35 mouse cellular contexts compared by ENCODE assay signal in the genomic region with DNA sequence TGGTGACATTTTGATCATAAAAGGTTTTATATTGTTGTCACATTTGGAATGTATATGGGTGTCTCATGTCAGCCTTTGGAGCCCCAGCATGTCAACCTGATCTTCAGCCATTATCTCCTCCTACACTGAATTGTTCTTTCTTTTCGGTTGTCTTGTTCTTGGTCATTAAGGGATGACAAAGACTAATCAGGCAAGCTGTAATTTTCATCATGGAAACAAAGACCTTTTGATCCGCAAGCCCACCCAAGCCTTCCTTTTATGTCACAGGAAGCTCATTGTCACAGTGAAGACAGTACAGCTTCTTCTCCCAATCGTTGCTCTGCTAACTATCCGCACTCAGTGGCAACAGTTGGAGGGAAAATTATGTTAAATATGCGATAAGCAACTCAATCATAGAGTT.
"Had no signal": no experiment of that assay in that cellular context is flagged by ENCODE, and none has a peak within 500 bp of the region (broad histone marks: within the 10 kb centered on the region; RNA-seq: fewer than 3 reads in every experiment).

No protein-coding gene starts in this region.

- H3K36me3 ChIP-seq: heart, embryonic 10.5 days; heart, embryonic 12.5 days; heart, embryonic 13.5 days; heart, embryonic 15.5 days; hindbrain, embryonic 10.5 days; hindbrain, embryonic 12.5 days; hindbrain, embryonic 13.5 days; hindbrain, embryonic 15.5 days; intestine, embryonic 15.5 days; kidney, embryonic 15.5 days had no signal

- H3K4me3 ChIP-seq: heart, embryonic 10.5 days; heart, embryonic 12.5 days; heart, embryonic 13.5 days; heart, embryonic 15.5 days; hindbrain, embryonic 10.5 days; hindbrain, embryonic 12.5 days; hindbrain, embryonic 13.5 days; hindbrain, embryonic 15.5 days; intestine, embryonic 15.5 days; kidney, embryonic 15.5 days; layer of hippocampus, adult 2 months; left cerebral cortex, adult 2 months had no signal

- H3K4me2 ChIP-seq: heart, embryonic 11.5 days; heart, embryonic 12.5 days; heart, embryonic 13.5 days; heart, embryonic 15.5 days; hindbrain, embryonic 12.5 days; hindbrain, embryonic 13.5 days; hindbrain, embryonic 14.5 days; hindbrain, embryonic 15.5 days; intestine, embryonic 15.5 days; kidney, embryonic 15.5 days had no signal

- ATAC-seq: hindbrain, embryonic 16.5 days; hindbrain, postnatal 0 days; inflammation-experienced regulatory T-cells, adult 6 months; intestine, embryonic 15.5 days; intestine, embryonic 16.5 days; intestine, postnatal 0 days had no signal

- H3K27me3 ChIP-seq: heart, embryonic 12.5 days; heart, embryonic 13.5 days; heart, embryonic 15.5 days; hindbrain, embryonic 12.5 days; hindbrain, embryonic 13.5 days; hindbrain, embryonic 15.5 days; intestine, embryonic 15.5 days; kidney, embryonic 15.5 days had no signal

- DNase-seq: heart, postnatal 10 days; heart, postnatal 14 days; heart, postnatal 4 days; kidney, adult 11 months; kidney, adult 18-20 months; kidney, adult 2 months; kidney, adult 8-10 months; kidney, adult 9 months; kidney, postnatal 10 days; kidney, postnatal 14 days; kidney, postnatal 25 days; kidney, postnatal 36 days; kidney, postnatal 4 days; layer of hippocampus, adult 9-11 months; layer of hippocampus, postnatal 36 days had no signal

- H3K4me1 ChIP-seq: heart, embryonic 10.5 days; heart, embryonic 12.5 days; heart, embryonic 13.5 days; heart, embryonic 15.5 days; hindbrain, embryonic 10.5 days; hindbrain, embryonic 12.5 days; hindbrain, embryonic 13.5 days; hindbrain, embryonic 15.5 days; intestine, embryonic 15.5 days; kidney, embryonic 15.5 days had no signal

- H3K9ac ChIP-seq: heart, embryonic 12.5 days; heart, embryonic 13.5 days; heart, embryonic 15.5 days; hindbrain, embryonic 12.5 days; hindbrain, embryonic 13.5 days; hindbrain, embryonic 14.5 days; hindbrain, embryonic 15.5 days; intestine, embryonic 15.5 days; kidney, embryonic 15.5 days had no signal

- H3K9me3 ChIP-seq: heart, embryonic 10.5 days; heart, embryonic 12.5 days; heart, embryonic 13.5 days; heart, embryonic 15.5 days; hindbrain, embryonic 10.5 days; hindbrain, embryonic 12.5 days; hindbrain, embryonic 13.5 days; hindbrain, embryonic 15.5 days; intestine, embryonic 15.5 days; kidney, embryonic 15.5 days had no signal

- H3K27ac ChIP-seq: heart, embryonic 10.5 days; heart, embryonic 13.5 days; heart, embryonic 15.5 days; hindbrain, embryonic 10.5 days; hindbrain, embryonic 12.5 days; hindbrain, embryonic 13.5 days; hindbrain, embryonic 14.5 days; hindbrain, embryonic 15.5 days; hindbrain, postnatal 0 days; intestine, embryonic 15.5 days; kidney, embryonic 15.5 days; kidney, postnatal 0 days; layer of hippocampus, adult 2 months; left cerebral cortex, adult 2 months had no signal
